Mouse (Mus musculus) neural tube, embryonic 12.5 days (tissue): ENCODE data around the gene Krt88. TPM values are rescaled to one million over a fixed set of nuclear protein-coding genes. Genes with fewer than 3 reads are reported as not detected.

Source experiments
- ATAC-seq: fragments of 200-750 bp; cut with Nextera tagmentation; 2 replicates; pipeline ENCODE4 v1.8.0; 2017; ENCODE audit warnings: low read depth, mild to moderate bottlenecking, moderate TSS enrichment, moderate library complexity; ENCODE audit not compliant: low FRiP score
- H3K27ac ChIP-seq: fragments of 300-500 bp; sonication (generic); 2 replicates; pipeline ENCODE4 v1.5.1; 2016
- H3K27me3 ChIP-seq: fragments of 300-500 bp; sonication (generic); replicated peaks from 2 replicates; pipeline ENCODE4 v1.6.1; 2016; ENCODE audit warnings: mild to moderate bottlenecking
- H3K36me3 ChIP-seq: fragments of 300-500 bp; sonication (generic); 2 replicates; pipeline ENCODE4 v1.6.1; 2016; ENCODE audit warnings: mild to moderate bottlenecking
- H3K4me1 ChIP-seq: fragments of 300-500 bp; sonication (generic); 2 replicates; pipeline ENCODE4 v1.6.1; 2016
- H3K4me2 ChIP-seq: fragments of 300-500 bp; sonication (generic); replicated peaks from 2 replicates; pipeline ENCODE4 v1.6.1; 2016; ENCODE audit warnings: mild to moderate bottlenecking
- H3K4me3 ChIP-seq: fragments of 300-500 bp; sonication (generic); 2 replicates; pipeline ENCODE4 v1.5.1; 2016
- H3K9ac ChIP-seq: fragments of 300-500 bp; sonication (generic); 2 replicates; pipeline ENCODE4 v1.6.1; 2016; ENCODE audit warnings: mild to moderate bottlenecking
- H3K9me3 ChIP-seq: fragments of 300-500 bp; sonication (generic); 2 replicates; pipeline ENCODE4 v1.6.1; 2016; ENCODE audit warnings: mild to moderate bottlenecking
- WGBS: fragments of 180-500 bp; shearing (Covaris S2); methylation state at CpG from one replicate; pipeline ENCODE4 v1.1.7; 2016; 5-methylcytosine and 5-hydroxymethylcytosine counted together
- polyA plus RNA-seq: library from polyadenylated mRNA; unstranded; fragments of >200 nt; fragmentation: Nextera tagmentation; extraction: Ambion mirVana; gene quantifications from 2 replicates; pipeline ENCODE4 v1.2.1, GENCODE M21; 2016

Krt88 gene
- polyA plus RNA-seq, 1 experiment from 2014 or later = not detected

- H3K27ac ChIP-seq = no peak overlapping the region
- no peak for ATAC-seq
- no peaks in the 10 kb centered on the region for H3K4me1 ChIP-seq
- 83% methylated on average over 11 of the region's 11 CpGs for WGBS
- H3K9me3 ChIP-seq = no peaks in the 10 kb centered on the region
- no peaks in the 10 kb centered on the region for H3K27me3 ChIP-seq
- H3K36me3 ChIP-seq = no peaks in the 10 kb centered on the region
- no peak overlapping the region for H3K4me2 ChIP-seq
- no peak overlapping the region for H3K9ac ChIP-seq
- no peak overlapping the region for H3K4me3 ChIP-seq
Observed at GRCm38 (mm10) chr15:101446572-101446971, 972 bp upstream of the Krt88 start.

DNA sequence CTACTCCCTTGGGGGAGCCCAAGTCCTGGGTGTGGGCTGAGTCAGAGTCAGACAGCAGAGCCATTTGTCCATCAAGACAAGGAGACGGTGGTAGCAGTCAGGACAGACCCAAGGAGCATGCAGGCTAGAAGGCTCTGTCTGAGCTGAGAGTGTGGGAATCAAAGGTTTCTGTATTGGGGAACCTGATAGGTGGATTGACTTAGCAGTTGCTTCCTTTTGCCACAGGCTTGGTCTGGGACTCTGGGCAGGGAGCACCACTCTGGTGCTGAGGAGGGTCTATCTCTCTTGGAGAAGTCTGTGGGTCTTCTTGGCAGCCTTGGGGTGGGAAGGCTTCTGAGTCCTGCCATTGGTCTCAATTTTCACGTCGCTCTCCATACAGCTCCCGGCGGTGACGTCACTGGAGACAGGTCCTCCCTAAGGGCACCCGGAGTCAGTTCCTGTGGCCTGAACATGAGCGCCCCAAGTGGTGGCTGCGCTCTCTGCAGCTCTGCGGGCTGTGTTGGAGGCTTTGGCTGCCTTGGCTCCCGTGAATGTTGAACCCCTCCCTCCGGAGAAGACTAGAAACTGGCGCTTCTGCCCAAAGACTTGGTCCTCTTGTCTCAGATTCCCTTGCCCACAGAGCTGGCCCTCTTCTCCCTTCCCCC, 5.7 kb downstream of the Krt88 start:
- Histone ChIP-seq H3K9ac (no peak overlapping the region), H3K4me1 (no peaks in the 10 kb centered on the region), H3K4me3 (no peak overlapping the region), H3K27me3 (no peaks in the 10 kb centered on the region), H3K36me3 (no peaks in the 10 kb centered on the region), H3K9me3 (no peaks in the 10 kb centered on the region), H3K4me2 (peak overlapping the region; percentile 35), H3K27ac (no peak overlapping the region)
- ATAC-seq = no peak
- WGBS = 7% methylated on average over 13 of the region's 13 CpGs

DNA sequence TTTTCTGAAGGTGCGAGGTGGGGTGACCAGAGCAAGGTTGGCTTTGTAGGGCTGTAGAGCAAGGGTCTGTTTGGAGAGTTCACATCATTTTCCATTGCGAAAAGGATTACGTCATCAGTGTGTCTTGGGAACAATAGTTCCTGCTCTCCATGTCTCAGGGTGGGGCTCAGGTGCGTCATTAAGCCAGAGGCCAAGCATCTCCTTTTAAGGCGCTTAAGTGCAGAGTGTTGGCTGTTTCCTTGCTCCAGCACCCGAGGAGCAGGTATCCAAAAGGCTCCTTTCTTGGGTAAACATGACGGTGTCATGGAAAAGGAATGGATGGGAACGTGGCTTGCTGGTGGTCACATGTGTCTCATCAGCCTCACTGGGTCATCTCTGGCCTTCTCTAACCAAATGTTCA, 7.2 kb downstream of the Krt88 start:
- no peaks in the 10 kb centered on the region for H3K4me1 ChIP-seq
- H3K4me2 ChIP-seq = no peak overlapping the region
- H3K27ac ChIP-seq = no peak overlapping the region
- H3K9me3 ChIP-seq = no peaks in the 10 kb centered on the region
- no peak for ATAC-seq
- no peak overlapping the region for H3K9ac ChIP-seq
- H3K4me3 ChIP-seq = no peak overlapping the region
- no peaks in the 10 kb centered on the region for H3K27me3 ChIP-seq
- WGBS = 86% methylated on average over 8 of the region's 8 CpGs
- H3K36me3 ChIP-seq = no peaks in the 10 kb centered on the region

DNA sequence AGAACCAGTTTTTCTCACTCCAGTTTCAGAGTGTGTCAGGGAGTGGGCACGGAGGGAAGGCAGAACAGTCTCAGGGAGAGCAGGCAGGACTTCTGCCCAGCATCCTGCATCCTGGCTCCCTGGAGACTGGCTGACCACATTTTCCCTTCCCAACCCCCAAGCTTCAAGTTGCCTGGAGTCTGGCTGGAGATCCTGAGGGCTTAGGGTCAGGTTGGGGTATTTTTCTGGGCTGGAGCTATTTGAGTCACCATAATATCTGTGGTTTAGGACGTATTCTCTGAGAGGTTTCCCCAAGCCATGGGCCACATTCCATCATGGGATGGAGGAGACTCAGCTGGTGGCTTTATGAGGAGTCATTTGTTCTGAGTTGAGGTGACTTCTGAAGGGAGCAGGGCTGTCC, 7.7 kb downstream of the Krt88 start:
- Histone ChIP-seq H3K4me1 (no peaks in the 10 kb centered on the region), H3K4me3 (no peak overlapping the region), H3K9ac (no peak overlapping the region), H3K36me3 (no peaks in the 10 kb centered on the region), H3K9me3 (no peaks in the 10 kb centered on the region), H3K4me2 (no peak overlapping the region), H3K27me3 (no peaks in the 10 kb centered on the region), H3K27ac (no peak overlapping the region)
- WGBS = 88% methylated on average over 2 of the region's 2 CpGs
- ATAC-seq = no peak

DNA sequence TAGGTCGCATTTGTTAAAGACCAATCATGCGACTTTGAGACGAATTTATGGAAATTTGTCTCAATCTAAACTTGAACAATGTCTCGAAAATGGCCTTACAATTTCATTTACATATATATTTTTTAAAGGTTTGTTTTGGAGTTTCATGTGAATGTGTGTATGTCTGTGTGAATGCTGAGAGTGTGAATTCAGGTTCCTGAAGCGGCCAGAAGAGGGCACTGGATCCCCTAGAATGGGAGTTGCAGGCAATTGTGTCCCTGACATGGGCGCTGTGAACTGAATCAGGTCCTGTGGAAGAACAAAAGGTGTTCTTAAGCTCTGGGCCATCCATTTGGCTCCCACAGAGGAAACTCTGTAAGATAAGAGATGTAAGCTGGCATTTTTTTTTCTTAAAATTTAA, 8.3 kb downstream of the Krt88 start:
- Histone ChIP-seq H3K4me2 (no peak overlapping the region), H3K27me3 (no peaks in the 10 kb centered on the region), H3K9ac (no peak overlapping the region), H3K9me3 (no peaks in the 10 kb centered on the region), H3K36me3 (no peaks in the 10 kb centered on the region), H3K4me1 (no peaks in the 10 kb centered on the region), H3K27ac (no peak overlapping the region), H3K4me3 (no peak overlapping the region)
- ATAC-seq = no peak
- 91% methylated on average over 6 of the region's 6 CpGs for WGBS

- Histone ChIP-seq H3K36me3 (no peaks in the 10 kb centered on the region), H3K9me3 (no peaks in the 10 kb centered on the region), H3K4me2 (no peak overlapping the region), H3K4me1 (no peaks in the 10 kb centered on the region), H3K27me3 (no peaks in the 10 kb centered on the region), H3K9ac (no peak overlapping the region), H3K27ac (no peak overlapping the region), H3K4me3 (no peak overlapping the region)
- ATAC-seq = no peak
- 58% methylated on average over 16 of the region's 16 CpGs for WGBS
Observed at GRCm38 (mm10) chr15:101458361-101458930, 10.9 kb downstream of the Krt88 start.

DNA sequence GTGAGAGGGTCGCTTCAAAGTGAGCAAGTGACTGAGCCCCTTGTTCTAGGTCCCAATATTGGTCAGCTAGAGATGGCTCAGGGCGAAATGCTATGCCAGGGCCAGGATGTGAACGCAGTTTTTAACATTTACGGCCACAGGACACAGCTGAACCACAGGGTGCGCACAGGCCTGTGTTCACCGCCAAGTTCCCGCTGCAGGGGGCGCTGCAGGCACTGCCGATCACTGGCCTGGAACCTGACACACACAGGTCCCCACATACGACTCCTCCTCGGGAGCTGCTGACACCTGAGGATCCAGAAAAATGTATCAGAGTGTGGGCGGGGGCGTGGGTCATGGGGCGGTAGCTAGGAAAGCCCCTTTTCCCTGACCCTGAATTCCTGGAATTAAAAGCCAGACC, 11.7 kb downstream of the Krt88 start:
- H3K4me3 ChIP-seq = no peak overlapping the region
- no peaks in the 10 kb centered on the region for H3K27me3 ChIP-seq
- H3K4me2 ChIP-seq = no peak overlapping the region
- no peaks in the 10 kb centered on the region for H3K4me1 ChIP-seq
- no peaks in the 10 kb centered on the region for H3K9me3 ChIP-seq
- no peak for ATAC-seq
- H3K27ac ChIP-seq = no peak overlapping the region
- no peaks in the 10 kb centered on the region for H3K36me3 ChIP-seq
- 80% methylated on average over 14 of the region's 14 CpGs for whole genome bisulfite sequencing
- no peak overlapping the region for H3K9ac ChIP-seq

- no peak within 1 kb of the TSS for H3K4me3 ChIP-seq
- H3K4me2 ChIP-seq = no peak within 1 kb of the TSS
- no peaks in the 10 kb centered on the region for H3K36me3 ChIP-seq
- H3K9ac ChIP-seq = no peak within 1 kb of the TSS
- H3K27me3 ChIP-seq = no peaks in the 10 kb centered on the region
- no peaks in the 10 kb centered on the region for H3K4me1 ChIP-seq
- WGBS = 79% methylated on average over 13 of the region's 13 CpGs
- ATAC-seq = no peak
- no peak within 1 kb of the TSS for H3K27ac ChIP-seq
- no peaks in the 10 kb centered on the region for H3K9me3 ChIP-seq
Observed at GRCm38 (mm10) chr15:101463651-101464050, 16.1 kb downstream of the Krt88 start, which contains the start of gene Krt81. Gene Krt81 (minus strand): TSS chr15:101463751.

DNA sequence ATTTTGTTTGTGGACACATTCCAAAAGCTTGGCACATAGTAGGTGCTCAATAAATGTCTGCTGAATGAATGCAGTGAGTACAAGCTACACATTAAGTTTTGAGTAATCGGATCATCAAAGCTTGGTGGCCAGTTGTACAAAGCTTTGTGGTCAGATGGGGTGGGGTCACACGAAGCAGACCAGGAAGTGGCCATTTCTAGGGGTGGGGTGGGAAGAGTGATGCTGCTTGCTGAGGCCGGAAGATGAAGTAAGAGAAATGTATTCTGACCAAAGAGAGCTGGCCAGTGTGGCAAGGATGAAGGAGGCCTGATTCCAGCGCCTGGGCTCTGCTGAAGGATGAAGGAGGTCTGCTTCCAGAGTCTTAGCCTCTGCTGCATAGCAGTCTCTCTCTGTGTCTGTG, 21.5 kb downstream of the Krt88 start:
- Histone ChIP-seq H3K4me2 (no peak overlapping the region), H3K36me3 (no peaks in the 10 kb centered on the region), H3K27ac (no peak overlapping the region), H3K9ac (no peak overlapping the region), H3K27me3 (no peaks in the 10 kb centered on the region), H3K4me1 (no peaks in the 10 kb centered on the region), H3K4me3 (no peak overlapping the region), H3K9me3 (no peaks in the 10 kb centered on the region)
- ATAC-seq = no peak
- 86% methylated on average over 4 of the region's 4 CpGs for WGBS

GRCm38 (mm10) chr15:101472952-101473528, 25.5 kb downstream of the Krt88 start, which contains the start of gene Krt86:
Gene Krt86 (plus strand): TSS chr15:101473478.
- WGBS = 26% methylated on average over 10 of the region's 10 CpGs
- Histone ChIP-seq H3K27ac (no peak within 1 kb of the TSS), H3K4me1 (no peaks in the 10 kb centered on the region), H3K9ac (no peak within 1 kb of the TSS), H3K9me3 (no peaks in the 10 kb centered on the region), H3K4me2 (no peak within 1 kb of the TSS), H3K36me3 (no peaks in the 10 kb centered on the region), H3K27me3 (peaks cover 6% of the 10 kb centered on the region; the same call in 1 of the 2 replicates), H3K4me3 (no peak within 1 kb of the TSS)
- no peak for ATAC-seq

- Histone ChIP-seq H3K27ac (no peak overlapping the region), H3K9ac (peak overlapping the region; percentile 36), H3K36me3 (no peaks in the 10 kb centered on the region), H3K4me1 (peaks cover 9% of the 10 kb centered on the region), H3K27me3 (peaks cover 6% of the 10 kb centered on the region; the same call in 1 of the 2 replicates), H3K9me3 (no peaks in the 10 kb centered on the region), H3K4me2 (peak overlapping the region; percentile 72), H3K4me3 (peak overlapping the region; percentile 35)
- peak; percentile 66 for ATAC-seq
- 11% methylated on average over 31 of the region's 31 CpGs for WGBS
Observed at GRCm38 (mm10) chr15:101479007-101479665, 31.6 kb downstream of the Krt88 start.

GRCm38 (mm10) chr15:101479666-101480060, 32.1 kb downstream of the Krt88 start:
- peak; percentile 56; the same call in 1 of the 2 replicates for ATAC-seq
- no peaks in the 10 kb centered on the region for H3K36me3 ChIP-seq

More at GRCm38 (mm10) chr15:101479666-101480060, 32.1 kb downstream of the Krt88 start:
- H3K27me3 ChIP-seq = peaks cover 6% of the 10 kb centered on the region; the same call in 1 of the 2 replicates
- H3K9me3 ChIP-seq = no peaks in the 10 kb centered on the region
- H3K4me3 ChIP-seq = peak overlapping the region; percentile 35
- 30% methylated on average over 11 of the region's 11 CpGs for WGBS
- H3K9ac ChIP-seq = 0 out of 2 replicates have a peak overlapping the region, but pooled peaks have one; percentile 36
- no peak overlapping the region for H3K27ac ChIP-seq
- peak overlapping the region; percentile 72 for H3K4me2 ChIP-seq
- H3K4me1 ChIP-seq = peaks cover 9% of the 10 kb centered on the region
